Mouse (Mus musculus) retina, postnatal 1 day (tissue): ENCODE results near the gene Edem3.
A peak's percentile ranks its signal among the peaks of the same experiment; 100 is the strongest.
"Not testable (repeated sequence)": the region's sequence is repeated elsewhere in the genome, so short reads cannot be mapped to it uniquely, and the experiment has no call there.

Experiments used
- DNase-seq: peaks from one replicate; pipeline ENCODE4 v3.0.0-alpha.2; 2012

The Edem3 gene

DNA sequence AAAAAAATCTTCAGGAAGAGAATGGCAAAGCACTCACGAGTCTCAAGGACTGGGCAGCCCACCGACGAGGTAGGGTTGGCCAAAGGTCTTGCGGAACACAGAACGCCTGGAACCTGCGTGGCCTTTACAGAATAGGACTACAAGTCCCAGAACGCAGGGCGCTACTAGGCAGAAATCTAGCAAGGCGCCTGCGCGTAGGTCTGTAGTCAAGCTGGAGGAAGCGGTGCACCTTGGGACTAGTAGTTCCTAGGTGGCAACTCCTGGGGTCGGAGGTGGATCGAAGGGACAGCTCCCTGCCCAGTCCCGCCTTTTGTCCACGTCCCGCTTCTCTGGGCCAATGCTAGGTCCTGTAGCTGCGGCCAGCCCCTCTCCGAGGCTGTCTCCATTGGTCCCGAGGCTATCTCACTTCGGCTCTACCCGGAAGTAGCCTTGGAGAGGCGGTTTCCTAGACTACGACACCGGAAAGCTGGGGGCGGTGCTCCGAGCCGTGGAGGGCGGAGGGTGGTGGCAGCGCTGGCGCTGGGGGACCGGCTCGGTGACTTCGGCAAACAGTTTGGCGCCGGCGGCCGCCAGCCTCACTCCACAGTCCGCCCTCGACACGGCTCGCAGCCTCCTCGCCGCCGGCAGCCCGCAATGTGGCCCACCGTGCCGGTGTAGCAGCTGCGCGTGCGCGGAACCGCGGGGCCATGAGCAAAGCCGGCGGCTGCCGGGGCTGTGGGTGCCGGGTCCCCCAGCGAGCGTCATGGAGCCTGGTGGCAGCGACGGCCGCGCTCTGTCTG, at the start of gene Edem3:
Edem3 (plus strand) TSS at position 491 of the 779 bp plus-strand sequence.
- peak; percentile 100 for DNase-seq

DNA sequence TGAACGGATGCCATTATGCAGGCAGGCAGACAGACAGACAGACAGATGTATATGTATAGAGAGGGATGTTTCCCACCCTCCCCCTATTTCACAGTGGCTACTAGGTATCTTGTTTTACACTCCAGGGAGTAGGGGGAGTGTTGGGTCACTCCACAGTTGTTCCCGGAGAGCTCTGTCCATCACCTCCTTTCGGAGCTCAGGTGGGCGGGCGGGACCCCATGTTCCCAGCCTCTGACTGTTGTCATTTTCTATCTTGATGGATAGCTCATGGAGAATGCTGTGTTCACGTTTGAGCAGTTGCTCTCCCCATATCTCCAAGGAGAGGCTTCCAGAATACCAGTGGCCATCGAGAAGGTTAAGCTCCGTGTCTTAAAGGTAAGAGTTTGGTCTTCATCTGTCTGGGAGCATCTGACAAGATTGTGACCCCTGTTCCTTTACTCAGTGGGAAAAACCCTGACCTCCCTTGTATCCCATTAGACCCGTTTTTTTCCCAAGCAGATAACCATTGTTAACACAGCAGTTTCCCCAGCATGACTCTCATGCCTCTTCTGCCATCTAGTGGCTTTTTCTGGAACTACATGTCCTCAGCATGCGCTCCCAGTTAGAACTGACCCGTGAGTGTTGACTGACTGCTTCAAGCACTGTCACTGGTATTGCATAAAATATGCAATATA, 49.3 kb upstream of the Edem3 start:
- peak; percentile 87 for DNase-seq

GRCm38 (mm10) chr1:151706397-151706752, 48.8 kb upstream of the Edem3 start:
- DNase-seq = no peak

DNA sequence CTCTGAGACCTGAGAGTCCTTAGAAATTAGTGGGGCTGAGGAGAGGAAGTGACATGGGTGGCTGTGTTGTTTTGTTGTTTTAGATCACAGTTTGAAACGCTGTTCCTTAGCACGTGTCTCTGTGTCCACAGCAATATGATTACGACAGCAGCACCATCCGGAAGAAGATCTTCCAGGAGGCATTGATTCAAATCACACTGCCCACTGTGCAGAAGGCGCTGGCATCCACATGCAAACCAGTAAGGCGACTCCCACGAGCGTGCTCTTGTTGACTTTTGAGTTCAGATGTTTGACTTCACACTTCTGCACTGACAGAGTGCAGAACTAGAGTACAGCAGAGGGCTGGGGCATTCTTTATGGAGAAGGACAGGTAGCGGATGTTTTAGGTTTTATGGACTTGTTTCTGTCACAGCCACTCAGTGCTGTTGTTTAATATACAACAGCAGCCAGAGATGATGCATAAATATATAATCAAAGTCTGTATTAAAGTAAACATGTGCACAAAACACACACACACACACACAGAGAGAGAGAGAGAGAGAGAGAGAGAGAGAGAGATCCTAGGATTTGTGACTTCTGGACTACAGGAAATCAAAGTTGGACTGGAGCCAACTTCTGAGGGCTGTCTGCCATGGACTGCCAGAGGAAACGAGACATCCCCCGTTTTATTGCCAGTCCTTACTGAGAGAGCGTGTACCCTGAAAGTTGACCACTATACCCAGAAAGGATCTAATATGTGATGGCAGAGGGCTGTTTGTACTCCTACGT, 46.0 kb upstream of the Edem3 start:
- peak; percentile 23 for DNase-seq

DNA sequence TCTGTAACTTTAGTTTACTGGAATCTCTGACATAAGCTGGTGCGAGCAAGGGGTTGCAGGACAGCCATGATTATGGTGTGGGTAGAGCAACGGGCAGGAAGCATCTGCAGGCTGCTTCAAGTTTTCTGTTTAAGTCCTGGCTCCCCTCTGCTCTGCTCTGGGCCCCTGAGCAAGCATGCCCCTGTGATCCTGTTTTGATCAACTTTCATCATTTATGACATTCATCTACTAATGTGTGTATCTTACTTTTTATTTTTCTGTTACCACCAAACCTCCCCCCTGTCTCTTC, 45.5 kb upstream of the Edem3 start:
- DNase-seq = no peak

DNA sequence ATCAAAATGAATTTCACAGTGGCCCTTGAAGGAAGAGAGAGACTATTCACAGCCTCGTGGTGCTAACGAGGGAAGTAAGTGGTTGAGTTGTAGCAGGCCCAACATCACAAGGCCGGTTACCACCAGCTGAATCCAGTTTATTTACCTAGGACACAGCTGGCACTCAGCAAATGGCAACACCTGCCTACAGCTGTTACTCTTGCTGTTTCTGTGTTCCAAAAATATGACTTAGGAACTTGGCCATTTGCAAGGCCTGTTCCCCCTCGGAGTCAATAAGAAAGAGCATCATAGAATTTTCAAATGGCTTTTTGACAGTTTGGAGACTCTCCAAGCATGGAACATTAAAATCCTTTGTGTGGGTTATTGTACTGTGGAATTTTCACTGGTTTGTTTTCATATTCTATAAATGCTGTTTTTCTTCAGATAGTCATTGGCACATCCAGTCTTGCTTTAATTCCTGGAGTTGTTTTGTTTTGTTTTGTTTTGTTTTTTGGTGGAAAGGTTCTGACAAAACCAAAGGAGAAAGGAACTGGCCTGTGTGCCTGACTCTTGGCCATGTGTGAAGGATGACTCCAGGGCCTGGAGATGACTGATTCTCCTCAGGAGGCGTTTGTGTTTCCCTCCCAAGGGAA, 44.6 kb upstream of the Edem3 start:
- DNase-seq = no peak

- no peak for DNase-seq
Observed at GRCm38 (mm10) chr1:151711062-151711461, 44.1 kb upstream of the Edem3 start.

DNA sequence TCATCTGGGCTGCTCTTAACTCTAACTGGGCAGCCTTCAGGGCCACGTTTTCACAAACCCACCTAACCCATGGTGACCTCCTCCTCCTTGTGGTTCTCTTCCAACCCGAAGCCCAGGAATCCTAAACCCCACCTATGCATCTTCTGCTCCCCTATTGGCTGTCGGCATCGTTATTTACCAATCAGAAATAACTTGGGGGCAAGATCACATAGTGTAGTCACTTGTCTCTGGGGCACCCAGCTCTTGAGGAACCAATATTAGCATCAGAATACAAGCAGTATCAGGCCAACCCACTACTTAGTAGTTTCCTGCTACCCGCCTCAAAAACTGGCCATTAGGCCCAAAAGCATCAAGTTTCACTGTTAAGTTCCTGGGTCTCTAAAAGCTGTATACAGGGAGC, 42.5 kb upstream of the Edem3 start:
- no peak for DNase-seq

DNA sequence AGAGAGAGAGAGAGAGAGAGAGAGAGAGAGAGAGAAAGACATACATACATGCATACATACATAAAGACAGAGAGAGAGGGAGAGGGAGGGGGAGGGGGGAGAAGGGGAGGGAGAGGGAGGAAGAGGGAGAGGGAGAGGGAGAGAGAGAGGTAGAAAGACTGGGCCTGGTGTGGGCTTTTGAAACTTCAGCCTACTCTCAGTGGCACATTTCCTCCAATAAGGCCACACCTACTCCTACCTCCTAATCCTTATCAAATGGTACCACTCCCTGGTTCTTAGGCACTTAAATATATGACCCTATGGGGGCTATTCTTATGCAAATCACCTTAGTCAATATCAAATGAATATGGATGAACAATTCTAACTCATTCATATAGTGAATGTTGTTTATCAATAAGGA, 41.5 kb upstream of the Edem3 start:
- DNase-seq = no peak

- peak; percentile 10 for DNase-seq
Observed at GRCm38 (mm10) chr1:151716024-151716710, 39.0 kb upstream of the Edem3 start.

GRCm38 (mm10) chr1:151717624-151718023, 37.5 kb upstream of the Edem3 start:
- no peak for DNase-seq

GRCm38 (mm10) chr1:151718575-151718974, 36.6 kb upstream of the Edem3 start:
- DNase-seq = no peak

- DNase-seq = no peak
Observed at GRCm38 (mm10) chr1:151719911-151720310, 35.3 kb upstream of the Edem3 start.

DNA sequence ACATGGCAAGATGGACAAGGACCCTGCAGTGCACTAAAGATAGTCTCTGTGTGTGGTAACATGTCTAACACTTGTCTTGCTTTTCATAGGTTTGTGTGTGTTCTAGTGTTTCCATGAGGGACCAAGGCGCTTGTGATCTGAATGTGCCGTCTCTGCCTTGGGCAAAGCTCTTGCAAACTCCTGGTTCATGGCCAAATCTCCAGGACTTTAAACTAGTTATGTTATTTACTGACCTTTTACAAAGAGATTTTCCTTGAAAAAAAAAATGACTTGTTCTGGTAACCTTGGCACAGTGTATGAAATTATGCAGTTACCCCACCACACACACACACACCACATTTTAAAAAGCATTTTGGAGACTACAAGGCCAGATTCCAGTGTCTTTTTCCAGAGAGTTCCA, 34.6 kb upstream of the Edem3 start:
- DNase-seq = no peak

DNA sequence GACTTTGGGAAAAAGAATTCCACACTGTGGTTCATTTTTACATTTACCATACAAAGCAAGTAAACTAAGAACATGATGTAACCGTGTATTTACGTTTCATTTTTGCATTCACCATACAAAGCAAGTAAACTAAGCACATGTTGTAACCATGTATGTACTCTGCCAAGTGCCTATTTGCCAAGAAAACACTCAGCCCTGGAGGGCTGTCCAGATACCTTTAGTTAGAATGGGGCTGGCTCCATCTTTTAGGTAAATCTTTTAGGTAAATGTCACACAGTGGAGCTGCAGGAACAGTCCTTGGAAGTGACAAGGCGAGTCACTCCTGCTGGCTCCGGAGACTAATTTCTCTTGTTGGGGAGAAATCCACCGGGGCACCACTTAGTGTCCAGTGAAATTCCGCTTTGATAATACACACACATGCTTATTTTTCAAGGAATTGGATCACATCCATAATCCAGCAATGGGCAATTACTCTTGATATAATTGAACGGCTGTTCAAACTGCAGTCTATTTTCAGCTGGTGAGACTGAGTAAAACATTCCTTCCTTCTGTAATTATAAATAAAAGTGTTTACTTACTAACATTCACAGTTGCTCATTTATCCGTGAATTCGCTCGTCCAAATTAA, 33.7 kb upstream of the Edem3 start:
- no peak for DNase-seq

DNA sequence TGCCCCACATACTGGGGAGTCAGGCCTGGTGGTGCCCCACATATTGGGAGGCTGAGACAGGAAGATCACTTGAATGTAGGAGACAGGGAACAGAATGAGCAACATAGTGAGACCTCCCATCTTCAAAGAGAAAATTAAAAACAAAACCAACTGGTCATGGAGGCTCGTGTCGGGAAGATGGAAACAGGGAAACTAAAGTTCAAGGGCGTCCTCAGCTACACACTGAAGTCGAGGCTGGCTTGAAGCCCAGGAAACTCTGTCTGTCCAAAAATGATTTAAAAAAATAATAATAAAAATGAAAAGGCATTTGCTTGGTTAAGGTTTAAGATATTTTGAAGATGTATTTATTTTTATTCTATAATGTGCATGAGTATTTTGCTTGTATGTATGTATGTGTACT, 31.4 kb upstream of the Edem3 start:
- DNase-seq = no peak

- DNase-seq = no peak
Observed at GRCm38 (mm10) chr1:151725590-151725989, 29.6 kb upstream of the Edem3 start.

GRCm38 (mm10) chr1:151726358-151726757, 28.8 kb upstream of the Edem3 start:
- DNase-seq = no peak

- no peak for DNase-seq
Observed at GRCm38 (mm10) chr1:151728141-151728540, 27.0 kb upstream of the Edem3 start.

DNA sequence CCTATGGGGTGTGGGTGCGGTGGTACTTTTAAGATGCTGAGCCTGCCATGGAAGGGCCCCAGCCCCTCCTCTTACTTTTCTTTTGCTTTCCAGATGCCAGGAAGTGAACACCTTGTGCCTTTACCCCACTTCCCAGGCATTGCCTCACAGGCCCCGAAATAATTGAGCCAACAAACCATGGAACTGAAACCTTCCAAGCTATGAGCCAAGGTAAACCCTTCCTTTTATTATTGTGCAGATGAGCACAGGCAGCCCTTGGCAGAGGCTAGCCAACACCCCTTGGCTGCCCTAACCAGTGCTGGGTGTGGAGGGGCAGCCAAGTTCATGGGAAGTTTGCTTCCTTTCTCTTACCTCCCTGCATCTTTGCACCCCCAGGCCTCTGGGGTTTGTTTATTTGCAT, 18.0 kb upstream of the Edem3 start:
- no peak for DNase-seq

DNA sequence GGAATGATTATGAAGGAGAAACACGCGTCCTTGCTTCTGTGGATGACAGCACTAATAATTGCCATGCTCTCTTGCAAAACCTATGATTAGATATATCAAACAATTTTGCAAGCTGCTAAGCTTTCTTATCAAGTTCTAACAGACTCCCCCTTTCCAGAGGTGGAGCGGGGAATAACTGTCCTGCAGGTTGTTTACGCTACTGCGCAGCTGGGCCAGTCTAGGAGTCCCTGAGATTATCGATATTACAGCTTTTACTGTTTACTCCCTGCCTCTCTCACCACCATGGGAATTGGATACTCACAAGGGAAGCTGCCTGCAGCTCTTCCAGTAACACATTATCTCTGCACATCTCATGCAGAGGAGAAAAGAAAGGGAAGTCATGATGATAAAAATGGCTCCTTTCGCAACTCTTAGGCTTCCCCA, 14.0 kb upstream of the Edem3 start:
- DNase-seq = no peak

DNA sequence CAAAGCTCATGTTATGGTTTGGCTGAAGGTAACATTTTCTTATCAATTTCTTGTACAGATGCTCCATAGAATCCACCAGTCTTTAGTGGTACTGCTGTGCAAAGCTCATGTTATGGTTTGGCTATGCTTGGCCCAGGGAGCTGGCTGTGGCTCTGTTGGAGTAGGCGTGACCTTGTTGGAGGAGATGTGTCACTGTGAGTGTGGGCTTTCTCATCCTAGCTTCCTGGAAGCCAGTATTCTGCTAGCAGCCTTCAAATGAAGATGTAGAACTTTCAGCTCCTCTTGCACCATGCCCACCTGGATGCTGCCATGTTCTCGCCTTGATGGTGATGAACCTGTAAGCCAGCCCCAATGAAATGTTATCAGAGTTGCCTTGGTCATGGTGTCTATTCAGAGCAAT, 5.3 kb upstream of the Edem3 start:
- not testable (repeated sequence) for DNase-seq

DNA sequence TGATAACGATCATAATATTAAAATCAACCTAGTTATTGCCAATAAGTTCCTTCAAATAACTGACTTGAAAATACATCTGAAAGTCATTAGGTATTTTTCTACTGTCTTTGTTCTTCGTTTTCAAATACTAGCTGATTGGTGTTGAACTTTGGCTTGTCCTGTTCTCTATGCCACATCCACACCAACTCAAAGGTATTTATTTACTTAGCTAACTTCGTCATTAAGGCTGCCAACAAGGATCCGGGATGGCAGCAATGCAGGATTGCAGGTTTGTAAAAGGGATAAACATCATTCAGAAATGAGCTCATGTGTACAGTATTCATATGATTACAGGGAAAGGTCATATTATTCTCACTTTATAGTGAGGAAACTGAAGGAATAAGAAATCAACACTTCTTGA, 2.2 kb upstream of the Edem3 start:
- no peak for DNase-seq
